Mouse (Mus musculus): ENCODE data around the gene Eef1akmt3. TPM values are rescaled to one million over a fixed set of nuclear protein-coding genes. Genes with fewer than 3 reads are reported as not detected.
A peak's percentile ranks its signal among the peaks of the same experiment; 100 is the strongest.
"Not testable (repeated sequence)": the region's sequence is repeated elsewhere in the genome, so short reads cannot be mapped to it uniquely, and the experiment has no call there.

Eef1akmt3 gene
- polyA plus RNA-seq, 1 experiment from 2014 or later: 0.12 TPM

- H3K4me2 ChIP-seq: peak overlapping the region; percentile 90
- peak overlapping the region; percentile 93 for H3K27ac ChIP-seq
- 4% methylated on average over 12 of the region's 12 CpGs for WGBS
- no peaks in the 10 kb centered on the region for H3K9me3 ChIP-seq
- ATAC-seq (ENCODE audit: low FRiP score): peak; percentile 60
- H3K36me3 ChIP-seq: peaks cover 4% of the 10 kb centered on the region; the same call in 1 of the 2 replicates
- H3K9ac ChIP-seq: peak overlapping the region; percentile 59
- H3K4me1 ChIP-seq (replicated peaks): peaks cover 54% of the 10 kb centered on the region
- H3K27me3 ChIP-seq: peaks cover 45% of the 10 kb centered on the region
- H3K4me3 ChIP-seq: peak overlapping the region; percentile 84
Observed at GRCm38 (mm10) chr10:127078001-127078676, 36.8 kb upstream of the Eef1akmt3 start.

- Histone ChIP-seq H3K4me2 (peak overlapping the region; percentile 90), H3K4me3 (peak overlapping the region; percentile 84), H3K9ac (peak overlapping the region; percentile 59), H3K27ac (peak overlapping the region; percentile 93), H3K27me3 (peaks cover 39% of the 10 kb centered on the region), H3K4me1 (replicated peaks) (peaks cover 47% of the 10 kb centered on the region), H3K9me3 (no peaks in the 10 kb centered on the region), H3K36me3 (no peaks in the 10 kb centered on the region)
- 3% methylated on average over 10 of the region's 10 CpGs for WGBS
- no peak for ATAC-seq (ENCODE audit: low FRiP score)
Observed at GRCm38 (mm10) chr10:127077515-127077914, 36.2 kb upstream of the Eef1akmt3 start.

GRCm38 (mm10) chr10:127076082-127076481, 34.8 kb upstream of the Eef1akmt3 start:
- H3K9ac ChIP-seq: peak overlapping the region; percentile 53; the same call in 1 of the 2 replicates
- ATAC-seq (ENCODE audit: low FRiP score): no peak
- no peak overlapping the region for H3K4me2 ChIP-seq
- peaks cover 36% of the 10 kb centered on the region for H3K27me3 ChIP-seq
- no peaks in the 10 kb centered on the region for H3K36me3 ChIP-seq
- WGBS: 44% methylated on average over 4 of the region's 4 CpGs
- H3K4me1 ChIP-seq (replicated peaks): peaks cover 37% of the 10 kb centered on the region
- no peaks in the 10 kb centered on the region for H3K9me3 ChIP-seq
- no peak overlapping the region for H3K27ac ChIP-seq
- no peak overlapping the region for H3K4me3 ChIP-seq

GRCm38 (mm10) chr10:127075651-127076050, 34.3 kb upstream of the Eef1akmt3 start:
- Histone ChIP-seq H3K27me3 (peaks cover 32% of the 10 kb centered on the region), H3K9me3 (no peaks in the 10 kb centered on the region), H3K4me3 (no peak overlapping the region), H3K9ac (no peak overlapping the region), H3K27ac (no peak overlapping the region), H3K36me3 (no peaks in the 10 kb centered on the region), H3K4me2 (no peak overlapping the region), H3K4me1 (replicated peaks) (peaks cover 37% of the 10 kb centered on the region)
- WGBS: 75% methylated on average over 8 of the region's 8 CpGs
- no peak for ATAC-seq (ENCODE audit: low FRiP score)

GRCm38 (mm10) chr10:127075080-127075479, 33.8 kb upstream of the Eef1akmt3 start, which contains the start of gene Agap2:
Gene Agap2, plus strand, starts transcription at chr10:127075284.
- no peak for ATAC-seq (ENCODE audit: low FRiP score)
- H3K4me2 ChIP-seq: no peak within 1 kb of the TSS

GRCm38 (mm10) chr10:127073981-127074380, 32.7 kb upstream of the Eef1akmt3 start:
- no peak overlapping the region for H3K4me2 ChIP-seq
- 98% methylated on average over 1 of the region's 1 CpGs for WGBS
- no peak for ATAC-seq (ENCODE audit: low FRiP score)
- no peak overlapping the region for H3K9ac ChIP-seq
- peaks cover 34% of the 10 kb centered on the region for H3K4me1 ChIP-seq (replicated peaks)
- peaks cover 23% of the 10 kb centered on the region for H3K27me3 ChIP-seq
- H3K27ac ChIP-seq: no peak overlapping the region
- H3K9me3 ChIP-seq: no peaks in the 10 kb centered on the region
- H3K4me3 ChIP-seq: no peak overlapping the region
- no peaks in the 10 kb centered on the region for H3K36me3 ChIP-seq

More at GRCm38 (mm10) chr10:127075080-127075479, 33.8 kb upstream of the Eef1akmt3 start, which contains the start of gene Agap2:
- H3K4me1 ChIP-seq (replicated peaks): peaks cover 33% of the 10 kb centered on the region
- H3K27ac ChIP-seq: no peak within 1 kb of the TSS; the same call in 1 of the 2 replicates
- H3K4me3 ChIP-seq: no peak within 1 kb of the TSS
- peak within 1 kb of the TSS; percentile 53; the same call in 1 of the 2 replicates for H3K9ac ChIP-seq
- H3K27me3 ChIP-seq: peaks cover 26% of the 10 kb centered on the region
- no peaks in the 10 kb centered on the region for H3K9me3 ChIP-seq
- no peaks in the 10 kb centered on the region for H3K36me3 ChIP-seq
- WGBS: 74% methylated on average over 9 of the region's 9 CpGs

GRCm38 (mm10) chr10:127072969-127073368, 31.7 kb upstream of the Eef1akmt3 start:
- not testable (repeated sequence) for H3K4me3 ChIP-seq; H3K27ac ChIP-seq; ATAC-seq (ENCODE audit: low FRiP score); H3K9me3 ChIP-seq; H3K9ac ChIP-seq; H3K36me3 ChIP-seq; H3K4me2 ChIP-seq
- Histone ChIP-seq H3K27me3 (peaks cover 22% of the 10 kb centered on the region), H3K4me1 (replicated peaks) (peaks cover 39% of the 10 kb centered on the region)
- 91% methylated on average over 2 of the region's 2 CpGs for WGBS

GRCm38 (mm10) chr10:127072270-127072669, 31.0 kb upstream of the Eef1akmt3 start:
- H3K9me3 ChIP-seq; H3K4me3 ChIP-seq; H3K9ac ChIP-seq; ATAC-seq (ENCODE audit: low FRiP score); H3K27ac ChIP-seq; H3K4me2 ChIP-seq: not testable (repeated sequence)
- Histone ChIP-seq H3K4me1 (replicated peaks) (peaks cover 36% of the 10 kb centered on the region), H3K27me3 (peaks cover 19% of the 10 kb centered on the region), H3K36me3 (peaks cover 14% of the 10 kb centered on the region)
- 88% methylated on average over 4 of the region's 4 CpGs for WGBS

GRCm38 (mm10) chr10:127071203-127071602, 29.9 kb upstream of the Eef1akmt3 start:
- ATAC-seq (ENCODE audit: low FRiP score): no peak
- WGBS: 73% methylated on average over 9 of the region's 9 CpGs
- peak overlapping the region; percentile 84 for H3K9ac ChIP-seq

GRCm38 (mm10) chr10:127070190-127071121, 29.1 kb upstream of the Eef1akmt3 start, which contains the start of gene Tspan31:
Gene Tspan31, minus strand, starts transcription at chr10:127070264.
- Histone ChIP-seq H3K4me3 (peak within 1 kb of the TSS; percentile 61), H3K27ac (peak within 1 kb of the TSS; percentile 92), H3K4me1 (replicated peaks) (peaks cover 40% of the 10 kb centered on the region), H3K9me3 (no peaks in the 10 kb centered on the region), H3K9ac (peak within 1 kb of the TSS; percentile 84), H3K36me3 (peaks cover 32% of the 10 kb centered on the region), H3K4me2 (peak within 1 kb of the TSS; percentile 99), H3K27me3 (peaks cover 5% of the 10 kb centered on the region)
- peak; percentile 92 for ATAC-seq (ENCODE audit: low FRiP score)
- 2% methylated on average over 36 of the region's 36 CpGs for WGBS

More at GRCm38 (mm10) chr10:127071203-127071602, 29.9 kb upstream of the Eef1akmt3 start:
- peak overlapping the region; percentile 61 for H3K4me3 ChIP-seq
- peaks cover 25% of the 10 kb centered on the region for H3K36me3 ChIP-seq
- peaks cover 10% of the 10 kb centered on the region for H3K27me3 ChIP-seq
- H3K9me3 ChIP-seq: no peaks in the 10 kb centered on the region
- H3K4me2 ChIP-seq: peak overlapping the region; percentile 99
- peaks cover 37% of the 10 kb centered on the region for H3K4me1 ChIP-seq (replicated peaks)
- peak overlapping the region; percentile 92; the same call in 1 of the 2 replicates for H3K27ac ChIP-seq

- 8% methylated on average over 30 of the region's 30 CpGs for WGBS
- peak overlapping the region; percentile 99 for H3K4me2 ChIP-seq
- peak overlapping the region; percentile 84 for H3K9ac ChIP-seq
- peak; percentile 86 for ATAC-seq (ENCODE audit: low FRiP score)
- peaks cover 49% of the 10 kb centered on the region for H3K4me1 ChIP-seq (replicated peaks)
- no peaks in the 10 kb centered on the region for H3K27me3 ChIP-seq
- H3K4me3 ChIP-seq: peak overlapping the region; percentile 61
- no peaks in the 10 kb centered on the region for H3K9me3 ChIP-seq
- peak overlapping the region; percentile 92 for H3K27ac ChIP-seq
- peaks cover 40% of the 10 kb centered on the region for H3K36me3 ChIP-seq
Observed at GRCm38 (mm10) chr10:127069281-127070189, 28.2 kb upstream of the Eef1akmt3 start.

Measured in hindbrain, embryonic 13.5 days (tissue).